ENCODE assay signal across 8 mouse cellular contexts in genomic region chr2:24405345-24406012, GRCm38 (mm10). TPM values are rescaled to one million over a fixed set of nuclear protein-coding genes. Genes with fewer than 3 reads are reported as not detected.
A peak's percentile ranks its signal among the peaks of the same experiment; 100 is the strongest.
DNase-seq lines count a peak whose midpoint lies in the region; ATAC-seq and TF ChIP-seq lines count a peak whose summit lies in the region.

No protein-coding gene starts in this region.

- H3K4me2 ChIP-seq in liver, embryonic 13.5 days, result peak overlapping the region; percentile 26

- H3K27me3 ChIP-seq in kidney, adult 2 months (replicated peaks; ENCODE audit: control insufficient read depth, insufficient read depth, low read length), result no peaks in the 10 kb centered on the region
- H3K27me3 ChIP-seq in liver, embryonic 13.5 days, result no peaks in the 10 kb centered on the region
- no peaks in the 10 kb centered on the region for H3K27me3 ChIP-seq in splenic B cell, adult 2 months (ENCODE audit: control insufficient read depth, insufficient read depth, low read length, poor library complexity, severe bottlenecking)

- H3K9me3 ChIP-seq in liver, embryonic 13.5 days (replicated peaks), result no peaks in the 10 kb centered on the region

- TF ChIP-seq POLR2A in kidney, adult 2 months (IDR thresholded peaks at IDR 0.05; ENCODE audit: low read depth, low read length), result no peak

- H3K9ac ChIP-seq in liver, embryonic 13.5 days, result no peak overlapping the region

- 12% methylated on average over 23 of the region's 23 CpGs for WGBS in kidney, adult 2 months
- WGBS in liver, embryonic 13.5 days (ENCODE audit: insufficient replicate concordance), result 41% methylated on average over 23 of the region's 23 CpGs

- peaks cover 4% of the 10 kb centered on the region; the same call in 1 of the 2 replicates for H3K4me1 ChIP-seq in kidney, adult 2 months (ENCODE audit: control insufficient read depth, insufficient read depth, low read length)
- H3K4me1 ChIP-seq in liver, embryonic 13.5 days (replicated peaks), result no peaks in the 10 kb centered on the region

- TF ChIP-seq CTCF in kidney, adult 2 months (conservative IDR thresholded peaks at IDR 0.05; ENCODE audit: insufficient read depth, insufficient read length, low read depth, low read length), result peak; percentile 87

- peak; percentile 62 for ATAC-seq in liver, embryonic 13.5 days (ENCODE audit: low read depth)

- H3K4me3 ChIP-seq in kidney, adult 2 months (ENCODE audit: insufficient read depth, low read depth, low read length), result no peak overlapping the region
- H3K4me3 ChIP-seq in liver, embryonic 13.5 days (replicated peaks), result no peak overlapping the region

- no peak overlapping the region for H3K27ac ChIP-seq in kidney, adult 2 months (ENCODE audit: insufficient read depth, low read depth, low read length)
- H3K27ac ChIP-seq in liver, embryonic 13.5 days, result no peak overlapping the region

- no peaks in the 10 kb centered on the region for H3K36me3 ChIP-seq in kidney, adult 2 months (ENCODE audit: control insufficient read depth, insufficient read depth, low read length)
- peaks cover 75% of the 10 kb centered on the region for H3K36me3 ChIP-seq in liver, embryonic 13.5 days
- H3K36me3 ChIP-seq in splenic B cell, adult 2 months (ENCODE audit: control insufficient read depth, insufficient read depth, low read length, poor library complexity, severe bottlenecking), result peaks cover 24% of the 10 kb centered on the region

- peak; percentile 36 for DNase-seq in 3134 (ENCODE audit: extremely low read depth, insufficient read length, low spot score)
- peak; percentile 42 for DNase-seq in adrenal gland, adult 8-10 months
- peak; percentile 87 for DNase-seq in embryo, embryonic 9.5 days (ENCODE audit: extremely low spot score)
- peak; percentile 34 to 40 for DNase-seq in heart, adult 9 months (ENCODE audit: low spot score in 2 of 2)
- DNase-seq in kidney, adult 2 months, result peak; percentile 84
- peak; percentile 18 for DNase-seq in liver, embryonic 13.5 days
- DNase-seq in natural killer cell, adult 2 months (ENCODE audit: low spot score in 2 of 2), result peak; percentile 23 to 40
- DNase-seq in splenic B cell, adult 2 months (ENCODE audit: low read depth, low spot score), result peak; percentile 76

RNA-seq across cellular contexts. Expression of gene Psd4, which starts 38.1 kb away (rescaled TPM):
- 1 to 10 TPM; 1.5 to 5.2 (median 3.9) TPM for total RNA-seq in adrenal gland, adult 8-10 months (2022)
- polyA plus RNA-seq in kidney, adult 2 months (2012; rRNA removed), result 1.1 and 3.6 TPM in 2 replicates
- 9.1 and 10.0 TPM in 2 replicates for polyA plus RNA-seq in liver, embryonic 13.5 days (2015; fragmentation: Nextera tagmentation; extraction: Ambion mirVana)

Comparison
In these comparisons a context has a peak if more than half of its experiments do, and no peak if none do; other contexts are left out.
1. DNase-seq: peak in every context shown above with its lines; median percentile 87 in embryo, embryonic 9.5 days; 84 in kidney, adult 2 months; 76 in splenic B cell, adult 2 months; 42 in adrenal gland, adult 8-10 months; 37 in heart, adult 9 months; 36 in 3134; 32 in natural killer cell, adult 2 months; 18 in liver, embryonic 13.5 days.